Mouse (Mus musculus): Measurements from ENCODE around the gene Parg.
A peak's percentile ranks its signal among the peaks of the same experiment; 100 is the strongest.

Gene Parg

DNA sequence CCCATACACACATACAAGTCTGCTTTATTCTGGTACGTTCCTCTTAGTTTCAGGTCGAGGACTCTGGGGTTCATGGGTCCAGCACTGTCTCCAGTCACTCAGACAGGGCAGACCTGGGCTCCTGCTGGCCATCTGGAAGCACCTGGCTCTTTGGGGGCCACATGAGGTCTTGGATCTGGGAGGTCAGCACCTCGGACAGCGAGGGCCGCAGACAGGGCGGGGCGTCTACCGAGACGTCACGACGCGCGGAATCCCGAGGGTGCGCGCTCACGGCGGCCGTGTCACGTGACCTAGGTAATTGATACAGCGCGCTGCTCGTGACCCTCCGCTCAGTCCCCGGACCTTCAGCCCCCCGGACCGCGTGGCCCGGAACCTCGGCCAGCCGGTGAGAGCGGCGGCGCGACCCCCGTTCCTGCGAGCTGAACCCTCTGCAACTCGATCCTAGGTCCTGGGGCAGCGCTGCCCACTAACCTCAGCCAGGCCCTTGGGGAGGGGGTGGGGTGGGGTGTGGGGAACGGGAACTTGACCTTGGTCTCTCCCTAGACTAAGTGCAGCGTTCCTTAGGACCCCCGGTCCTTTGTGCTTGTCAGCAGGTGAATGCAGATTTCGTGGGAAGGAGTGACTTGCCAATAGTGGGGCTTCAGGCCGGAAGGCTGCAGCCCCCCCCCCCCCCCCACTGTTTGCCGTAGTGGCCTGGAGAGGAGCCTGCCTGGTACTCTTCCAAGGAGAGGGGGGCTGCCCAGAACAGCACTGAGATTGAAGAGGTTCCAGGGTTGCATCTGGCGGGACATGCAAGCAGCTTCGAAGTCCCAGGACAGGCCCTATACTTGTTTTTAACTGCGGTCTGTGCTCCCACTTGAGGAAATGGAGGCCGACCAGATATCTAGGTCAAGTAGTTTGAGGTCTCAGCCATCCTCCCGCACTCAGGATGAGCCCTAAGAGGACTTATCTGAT lies 120.3 kb downstream of the Parg start, which contains the start of gene Ogdhl:
Gene Ogdhl, plus strand, starts transcription at position 288 of the 954 bp plus-strand sequence.
- DNase-seq = peak; percentile 83

DNA sequence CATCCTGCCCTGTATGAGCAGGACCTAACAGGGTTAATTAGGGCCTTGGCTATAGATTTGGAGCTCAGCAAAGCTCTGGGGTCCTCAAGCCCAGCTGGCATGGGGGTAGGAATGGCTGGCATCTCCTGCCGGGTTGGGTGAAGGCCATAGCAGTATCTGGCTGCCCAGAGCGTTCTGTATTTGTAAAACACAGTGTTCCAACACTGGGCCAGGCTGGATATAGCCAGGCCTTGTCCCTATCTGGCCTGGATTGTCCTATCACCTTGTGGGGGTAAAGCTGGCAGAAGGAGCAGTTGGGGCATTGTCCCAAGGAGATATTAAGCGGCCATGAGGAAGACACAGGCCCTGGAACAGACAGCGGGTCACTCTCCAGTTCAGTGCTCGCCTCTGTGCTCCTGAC lies 121.5 kb downstream of the Parg start:
- no peak for DNase-seq

DNA sequence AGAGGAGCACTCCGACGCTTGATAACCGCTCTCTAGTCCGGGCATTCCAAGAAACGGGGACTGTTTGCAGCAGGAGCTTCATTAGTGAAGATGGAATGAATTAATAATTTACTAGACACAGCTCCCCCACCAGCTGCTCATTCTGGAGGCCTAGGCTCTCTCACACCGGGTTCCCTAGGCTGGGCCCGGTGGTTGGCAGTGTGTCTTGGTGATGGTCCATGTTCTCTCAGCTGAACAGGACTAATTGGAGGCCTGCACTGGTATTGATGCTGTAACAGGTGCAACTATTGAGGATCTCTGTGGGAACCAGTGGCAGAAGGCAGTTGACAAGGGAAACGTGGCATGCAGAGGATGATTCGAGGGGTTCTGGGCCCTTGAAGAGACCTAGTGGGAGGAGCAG lies 125.6 kb downstream of the Parg start:
- no peak for DNase-seq

DNA sequence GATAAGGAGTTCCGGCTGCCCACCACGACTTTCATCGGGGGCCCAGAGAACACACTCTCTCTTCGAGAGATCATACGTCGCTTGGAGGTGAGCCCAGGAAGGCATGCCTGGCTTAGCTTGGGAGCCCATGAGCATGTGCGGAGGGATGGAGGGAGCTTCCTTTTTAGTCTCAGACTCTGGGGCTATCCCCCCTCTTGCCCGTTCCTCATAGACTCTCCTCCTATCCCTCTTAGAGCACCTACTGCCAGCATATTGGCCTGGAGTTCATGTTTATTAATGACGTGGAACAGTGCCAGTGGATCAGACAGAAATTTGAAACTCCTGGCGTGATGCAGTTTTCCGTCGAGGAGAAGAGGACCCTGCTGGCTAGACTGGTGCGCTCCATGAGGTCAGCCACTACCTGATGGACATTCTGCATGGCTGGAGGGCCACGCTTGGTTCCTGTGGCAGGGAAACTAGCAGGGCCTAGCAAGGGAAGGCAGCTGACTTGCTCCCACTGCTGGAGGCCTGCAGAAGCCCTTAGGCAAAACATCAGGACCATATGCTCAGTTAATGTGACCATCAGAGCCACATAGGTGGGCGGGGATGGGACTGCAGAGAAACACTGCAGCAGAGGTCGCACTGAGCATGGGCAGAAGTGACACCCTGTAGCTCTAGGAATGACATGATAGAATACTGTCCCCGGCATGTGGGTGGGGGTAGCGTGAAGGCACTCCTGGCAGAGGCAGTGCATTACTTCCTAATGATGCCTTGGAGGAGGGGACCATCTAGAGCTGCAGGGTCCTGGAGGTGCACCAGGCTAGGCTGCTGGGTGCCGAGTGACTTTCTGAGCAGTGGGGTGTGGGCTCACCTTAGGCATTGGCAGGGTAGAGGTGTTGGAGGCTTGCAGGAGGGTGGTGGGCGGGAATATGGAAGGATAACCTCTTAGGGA lies 131.0 kb downstream of the Parg start:
- DNase-seq = no peak

DNA sequence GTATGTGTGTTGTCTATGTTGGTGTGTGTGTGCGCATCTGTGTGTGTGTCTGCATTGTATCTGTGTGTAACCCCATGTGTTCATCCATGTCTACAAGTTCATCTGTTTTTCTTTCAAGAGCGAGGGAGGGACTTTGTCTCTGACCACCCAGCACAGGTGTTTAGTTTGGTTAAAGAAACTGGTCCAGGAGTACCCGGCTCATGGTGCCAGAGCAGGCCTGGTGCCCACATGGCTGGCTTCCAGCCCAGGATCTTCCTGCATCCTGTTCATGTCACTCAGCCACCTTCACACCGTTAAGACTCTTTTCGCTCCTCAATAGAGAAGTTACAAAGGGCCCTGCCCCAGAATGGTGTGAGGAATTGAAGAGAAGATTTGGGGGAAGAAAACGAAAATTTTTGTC lies 134.3 kb downstream of the Parg start:
- DNase-seq = no peak

DNA sequence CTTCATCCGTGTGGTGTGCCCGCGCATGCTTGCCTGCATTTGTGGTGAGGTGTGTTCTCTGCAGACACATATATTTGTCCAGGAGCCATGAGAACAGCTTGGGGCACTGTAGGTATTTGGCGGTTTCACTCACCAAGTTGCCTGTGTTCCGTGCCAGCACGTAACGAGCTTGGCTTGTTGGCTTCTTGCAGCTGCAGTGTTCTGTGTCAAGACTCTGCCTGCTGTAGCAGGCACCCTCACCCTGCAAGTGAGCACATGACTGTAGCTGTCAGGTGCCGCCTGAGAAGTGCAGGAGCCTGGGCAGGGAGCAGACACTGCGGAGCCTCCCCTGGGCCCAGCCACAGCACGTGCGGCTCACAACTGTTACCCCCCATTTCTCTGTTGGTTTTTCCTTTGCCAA lies 134.8 kb downstream of the Parg start:
- DNase-seq = no peak

DNA sequence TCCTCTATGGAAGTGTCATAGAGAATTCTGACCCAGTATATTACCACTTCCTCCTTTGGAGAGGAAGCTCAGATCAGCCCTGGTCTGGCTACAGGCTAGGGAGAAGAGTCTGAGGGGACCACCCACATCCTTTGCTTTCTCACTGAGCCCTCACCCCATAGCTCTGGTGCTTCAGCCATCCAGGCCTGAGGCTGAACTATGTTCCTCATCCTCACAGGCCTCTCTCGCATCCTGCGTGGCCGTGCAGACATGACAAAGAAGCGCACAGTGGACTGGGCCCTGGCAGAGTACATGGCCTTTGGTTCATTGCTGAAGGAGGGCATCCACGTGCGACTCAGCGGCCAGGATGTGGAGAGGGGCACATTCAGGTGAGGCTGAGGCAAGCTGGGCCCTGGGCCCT lies 140.1 kb downstream of the Parg start:
- no peak for DNase-seq

DNA sequence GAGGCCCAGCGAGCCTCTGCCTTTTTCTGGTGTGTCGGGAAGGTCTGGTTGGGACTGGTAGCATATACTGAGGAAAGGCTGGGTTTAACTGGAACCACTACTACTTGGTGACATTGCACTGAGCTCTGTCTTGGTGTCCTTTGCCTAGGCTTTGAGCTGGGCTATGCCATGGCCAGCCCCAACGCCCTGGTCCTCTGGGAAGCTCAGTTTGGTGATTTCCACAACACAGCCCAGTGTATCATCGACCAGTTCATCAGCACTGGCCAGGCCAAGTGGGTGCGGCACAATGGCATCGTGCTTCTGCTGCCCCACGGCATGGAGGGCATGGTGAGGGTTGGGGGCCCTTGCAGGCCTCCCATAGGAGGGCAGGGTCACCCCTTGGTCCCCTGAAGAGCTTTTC lies 142.4 kb downstream of the Parg start:
- DNase-seq = no peak

DNA sequence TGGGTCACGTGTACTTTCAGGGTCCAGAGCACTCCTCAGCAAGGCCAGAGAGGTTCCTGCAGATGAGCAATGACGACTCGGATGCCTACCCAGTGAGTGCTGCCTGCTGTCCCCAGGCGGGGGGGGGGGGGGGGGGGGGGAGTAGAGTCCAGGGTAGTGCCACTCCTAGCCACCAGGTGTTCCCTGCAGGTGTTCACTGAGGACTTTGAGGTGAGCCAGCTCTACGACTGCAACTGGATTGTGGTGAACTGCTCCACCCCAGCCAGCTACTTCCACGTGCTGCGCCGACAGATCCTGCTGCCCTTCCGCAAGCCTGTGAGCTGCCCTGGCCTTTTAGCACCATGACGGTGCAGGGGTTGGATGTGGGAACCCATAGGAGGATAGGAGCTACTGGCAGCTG lies 142.9 kb downstream of the Parg start:
- DNase-seq = no peak

Data from right cerebral cortex, postnatal 14 days (tissue).